Mouse (Mus musculus) C2C12 (cell line): Measurements from ENCODE around the gene Gm10337. TPM values are rescaled to one million over a fixed set of nuclear protein-coding genes. Genes with fewer than 3 reads are reported as not detected.

Experiments
- H3K27me3 ChIP-seq: one replicate; pipeline ENCODE4 v1.6.1; 2011; ENCODE audit not compliant: control insufficient read depth, insufficient read depth, insufficient read length
- H3K36me3 ChIP-seq: one replicate; pipeline ENCODE4 v1.6.1; 2011; ENCODE audit not compliant: control insufficient read depth, insufficient read depth
- H3K4me3 ChIP-seq: one replicate; pipeline ENCODE4 v1.5.1; 2011; ENCODE audit warnings: mild to moderate bottlenecking, control low read depth; ENCODE audit not compliant: poor library complexity, insufficient read depth, severe bottlenecking
- H3K79me2 ChIP-seq: one replicate; pipeline ENCODE4 v1.6.1; 2011; ENCODE audit not compliant: control insufficient read depth, insufficient read depth
- H3K79me3 ChIP-seq: one replicate; pipeline ENCODE4 v1.6.1; 2011; ENCODE audit warnings: low read depth, control low read depth
- H3ac ChIP-seq: one replicate; pipeline ENCODE3; 2011; ENCODE audit warnings: low read depth; ENCODE audit not compliant: control insufficient read depth, insufficient read length
- CEBPB ChIP-seq: IDR thresholded peaks from one replicate; pipeline ENCODE4 v1.6.1; 2011; ENCODE audit warnings: low read depth, mild to moderate bottlenecking, control low read depth, moderate library complexity
- CTCF ChIP-seq: IDR thresholded peaks from one replicate; pipeline ENCODE4 v1.5.1; 2011; ENCODE audit not compliant: control insufficient read depth, insufficient read depth, insufficient read length
- FOSL1 ChIP-seq: IDR thresholded peaks from one replicate; pipeline ENCODE4 v1.8.0; 2011; ENCODE audit warnings: mild to moderate bottlenecking, low read length; ENCODE audit not compliant: poor library complexity, insufficient read depth, severe bottlenecking
- MAX ChIP-seq: IDR thresholded peaks from one replicate; pipeline ENCODE4 v1.6.1; 2011; ENCODE audit warnings: mild to moderate bottlenecking, control low read depth
- MYOD1 ChIP-seq: IDR thresholded peaks from one replicate; pipeline ENCODE4 v1.6.1; 2011; ENCODE audit warnings: low read depth; ENCODE audit not compliant: control insufficient read depth, insufficient read length
- MYOG ChIP-seq: IDR thresholded peaks from one replicate; pipeline ENCODE4 v1.6.1; 2011; ENCODE audit not compliant: control insufficient read depth, insufficient read length; ENCODE audit errors: extremely low read depth
- USF1 ChIP-seq: IDR thresholded peaks from one replicate; pipeline ENCODE4 v1.6.1; 2011; ENCODE audit warnings: low read depth, mild to moderate bottlenecking, control low read depth, moderate library complexity
- polyA plus RNA-seq: library from polyadenylated mRNA; unstranded; fragments of >200 nt; fragmentation: generic; extraction: Trizol; gene quantifications from one replicate; pipeline ENCODE4 v1.2.1, GENCODE M21; 2012; ENCODE audit warnings: missing spikeins

Gm10337 gene
- polyA plus RNA-seq, 1 experiment = not detected

GRCm38 (mm10) chr15:102544801-102545200 lies 41.3 kb downstream of the Gm10337 start:
- Histone ChIP-seq H3K36me3 (peaks cover 85% of the 10 kb centered on the region), H3K79me3 (no peaks in the 10 kb centered on the region), H3ac (no peak overlapping the region), H3K27me3 (no peaks in the 10 kb centered on the region), H3K4me3 (no peak overlapping the region), H3K79me2 (no peaks in the 10 kb centered on the region)
- no peak for TF ChIP-seq MYOD1

- H3K36me3 ChIP-seq = peaks cover 76% of the 10 kb centered on the region
- H3K79me2 ChIP-seq = no peaks in the 10 kb centered on the region
- H3K27me3 ChIP-seq = no peaks in the 10 kb centered on the region
- no peak overlapping the region for H3ac ChIP-seq
- TF ChIP-seq FOSL1 = no peak
- TF ChIP-seq CTCF = no peak
- TF ChIP-seq CEBPB = no peak
- no peak for TF ChIP-seq MYOG
- no peak for TF ChIP-seq USF1
- TF ChIP-seq MYOD1 = no peak
- no peak overlapping the region for H3K4me3 ChIP-seq
- H3K79me3 ChIP-seq = no peaks in the 10 kb centered on the region
Observed at GRCm38 (mm10) chr15:102546246-102546645, 42.7 kb downstream of the Gm10337 start.

- Histone ChIP-seq H3K36me3 (peaks cover 76% of the 10 kb centered on the region), H3K79me2 (no peaks in the 10 kb centered on the region), H3K27me3 (no peaks in the 10 kb centered on the region), H3K4me3 (no peak overlapping the region), H3ac (no peak overlapping the region), H3K79me3 (no peaks in the 10 kb centered on the region)
- TF ChIP-seq FOSL1 (no peak), CTCF (no peak), CEBPB (no peak), MYOG (no peak), MAX (no peak)
Observed at GRCm38 (mm10) chr15:102546677-102547427, 43.3 kb downstream of the Gm10337 start.

GRCm38 (mm10) chr15:102547478-102547877 lies 44.0 kb downstream of the Gm10337 start:
- Histone ChIP-seq H3K36me3 (peaks cover 76% of the 10 kb centered on the region), H3K4me3 (no peak overlapping the region), H3K27me3 (no peaks in the 10 kb centered on the region), H3K79me2 (no peaks in the 10 kb centered on the region), H3K79me3 (no peaks in the 10 kb centered on the region), H3ac (no peak overlapping the region)
- TF ChIP-seq FOSL1 (no peak), CTCF (no peak), USF1 (no peak), MAX (no peak), CEBPB (no peak), MYOD1 (no peak), MYOG (no peak)

GRCm38 (mm10) chr15:102552599-102552998 lies 49.1 kb downstream of the Gm10337 start:
- Histone ChIP-seq H3K4me3 (no peak overlapping the region), H3K27me3 (no peaks in the 10 kb centered on the region), H3K79me3 (no peaks in the 10 kb centered on the region), H3ac (no peak overlapping the region), H3K36me3 (peaks cover 78% of the 10 kb centered on the region), H3K79me2 (no peaks in the 10 kb centered on the region)
- TF ChIP-seq CTCF (no peak), MYOD1 (no peak), MAX (no peak)

Other genes with a start within 250 kb of the Gm10337 start
- 92.5 TPM for gene Rarg, start 246.2 kb upstream of the Gm10337 start, polyA plus RNA-seq
- gene Gm9918, start 233.2 kb upstream of the Gm10337 start, polyA plus RNA-seq = not detected
- 126 TPM for gene Mfsd5, start 224.3 kb upstream of the Gm10337 start, polyA plus RNA-seq
- gene Espl1, start 207.5 kb upstream of the Gm10337 start, polyA plus RNA-seq = 47.0 TPM
- gene Pfdn5, start 177.6 kb upstream of the Gm10337 start, polyA plus RNA-seq = 378 TPM
- gene Myg1, start 172.0 kb upstream of the Gm10337 start, polyA plus RNA-seq = 152 TPM
- 217 TPM for gene Aaas, start 153.0 kb upstream of the Gm10337 start, polyA plus RNA-seq
- 10.8 TPM for gene Sp7, start 136.5 kb upstream of the Gm10337 start, polyA plus RNA-seq
- 13.4 TPM for gene Sp1, start 97.6 kb upstream of the Gm10337 start, polyA plus RNA-seq
- gene Amhr2, start 58.4 kb upstream of the Gm10337 start, polyA plus RNA-seq = 0.07 TPM
- gene Prr13, start 44.7 kb upstream of the Gm10337 start, polyA plus RNA-seq = 113 TPM
- 1,132 TPM for gene Pcbp2, start 33.2 kb upstream of the Gm10337 start, polyA plus RNA-seq
- 11.2 TPM for gene Map3k12, start 13.3 kb downstream of the Gm10337 start, polyA plus RNA-seq
- gene Tarbp2, start 14.5 kb downstream of the Gm10337 start, polyA plus RNA-seq = 127 TPM
- 0.94 TPM for gene Npff, start 21.2 kb downstream of the Gm10337 start, polyA plus RNA-seq
- gene Gm28047, start 121.3 kb downstream of the Gm10337 start, polyA plus RNA-seq = not detected
- 31.0 TPM for gene Atf7, start 121.7 kb downstream of the Gm10337 start, polyA plus RNA-seq
- 933 TPM for gene Atp5g2, start 168.6 kb downstream of the Gm10337 start, polyA plus RNA-seq
- 25.7 TPM for gene Calcoco1, start 218.5 kb downstream of the Gm10337 start, polyA plus RNA-seq